Mouse (Mus musculus) stomach, postnatal 0 days (tissue): ENCODE measurements around the gene Dkkl1.

Experiments used
- CTCF ChIP-seq: IDR thresholded peaks from 2 replicates; pipeline ENCODE4 v1.5.1; 2016; ENCODE audit warnings: antibody characterized with exemption, low read depth, mild to moderate bottlenecking, moderate library complexity
- EP300 ChIP-seq: optimal IDR thresholded peaks from 2 replicates; pipeline ENCODE3; 2016; ENCODE audit warnings: antibody characterized with exemption

DNA sequence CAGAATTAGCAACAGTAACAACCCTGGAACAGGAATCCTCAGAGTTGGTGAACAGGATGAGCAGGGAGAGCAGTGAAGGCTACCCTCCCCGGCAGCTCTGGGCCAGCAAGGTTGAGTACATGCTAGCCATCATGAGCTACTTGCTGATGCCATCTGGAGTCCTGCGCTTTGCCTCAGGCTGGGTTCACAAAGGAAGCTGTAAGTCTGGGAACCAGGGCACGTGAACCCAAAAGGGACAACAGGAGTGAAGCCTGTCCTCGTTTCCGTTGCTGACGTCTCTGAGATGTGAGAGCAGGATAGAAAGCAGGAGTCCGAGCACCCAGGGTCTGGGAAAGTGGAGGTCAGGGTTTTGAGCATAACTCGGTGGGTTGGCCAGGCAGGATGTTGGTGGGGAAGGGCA lies 47.3 kb upstream of the Dkkl1 start:
- TF ChIP-seq CTCF, result no peak
- TF ChIP-seq EP300, result no peak
